Mouse (Mus musculus): ENCODE measurements around the gene Cdh4.

Cdh4 gene

GRCm38 (mm10) chr2:179463514-179463913 lies 21.3 kb downstream of the Cdh4 start:
- DNase-seq (ENCODE audit: extremely low read depth, low read depth, low spot score) = no peak

DNA sequence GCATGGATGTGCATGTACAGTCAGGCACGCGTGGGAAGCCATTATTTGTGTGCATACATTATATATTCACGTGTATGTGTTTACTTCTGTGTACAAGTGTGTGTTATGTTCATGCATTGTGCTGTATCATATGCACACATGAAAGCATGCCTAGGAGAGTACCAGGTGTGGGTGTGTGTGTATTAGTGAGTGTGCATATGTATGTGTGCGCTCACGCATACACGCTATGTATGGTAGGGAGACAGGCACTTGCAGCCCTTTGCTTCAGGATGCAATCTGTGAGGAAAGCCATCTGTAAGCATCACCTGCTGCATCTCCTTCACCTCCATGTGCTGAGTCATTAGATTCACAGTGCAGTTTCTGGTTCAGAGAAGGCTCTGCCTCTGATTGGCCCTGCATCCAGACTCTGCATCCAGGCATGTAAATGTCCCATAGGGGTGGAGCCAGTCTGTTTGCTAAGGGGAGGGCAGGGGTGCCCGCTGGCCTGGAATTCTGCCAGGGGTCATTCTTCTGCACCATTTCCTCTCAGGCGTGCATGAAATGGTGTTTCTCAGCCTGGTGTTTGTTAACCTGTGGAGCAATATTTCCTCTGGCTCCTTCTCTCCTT lies 25.7 kb downstream of the Cdh4 start:
- no peak for DNase-seq (ENCODE audit: extremely low read depth, low read depth, low spot score)

GRCm38 (mm10) chr2:179476622-179477021 lies 34.4 kb downstream of the Cdh4 start:
- DNase-seq (ENCODE audit: extremely low read depth, low read depth, low spot score) = no peak

GRCm38 (mm10) chr2:179480800-179481200 lies 38.6 kb downstream of the Cdh4 start:
- no peak for DNase-seq (ENCODE audit: extremely low read depth, low read depth, low spot score)

DNA sequence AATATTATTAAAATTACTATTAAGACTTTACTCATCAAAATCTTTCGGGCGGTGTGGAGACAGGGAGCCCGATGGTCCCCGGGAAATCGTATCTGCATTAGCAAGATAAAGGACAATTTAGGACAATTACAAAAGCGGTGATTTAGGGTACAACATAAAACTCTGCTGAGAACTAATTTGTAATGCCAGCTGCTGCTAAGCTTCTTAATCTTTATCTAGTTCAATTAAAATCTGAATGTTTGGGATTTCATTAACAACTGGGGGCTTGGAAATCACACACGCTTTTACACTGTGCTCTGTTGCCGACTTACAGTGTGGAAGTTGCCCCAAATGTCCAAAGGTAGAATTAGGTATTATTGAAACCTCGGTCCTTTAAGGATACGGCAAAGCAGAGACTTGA lies 39.1 kb downstream of the Cdh4 start:
- DNase-seq (ENCODE audit: extremely low read depth, low read depth, low spot score) = no peak

DNA sequence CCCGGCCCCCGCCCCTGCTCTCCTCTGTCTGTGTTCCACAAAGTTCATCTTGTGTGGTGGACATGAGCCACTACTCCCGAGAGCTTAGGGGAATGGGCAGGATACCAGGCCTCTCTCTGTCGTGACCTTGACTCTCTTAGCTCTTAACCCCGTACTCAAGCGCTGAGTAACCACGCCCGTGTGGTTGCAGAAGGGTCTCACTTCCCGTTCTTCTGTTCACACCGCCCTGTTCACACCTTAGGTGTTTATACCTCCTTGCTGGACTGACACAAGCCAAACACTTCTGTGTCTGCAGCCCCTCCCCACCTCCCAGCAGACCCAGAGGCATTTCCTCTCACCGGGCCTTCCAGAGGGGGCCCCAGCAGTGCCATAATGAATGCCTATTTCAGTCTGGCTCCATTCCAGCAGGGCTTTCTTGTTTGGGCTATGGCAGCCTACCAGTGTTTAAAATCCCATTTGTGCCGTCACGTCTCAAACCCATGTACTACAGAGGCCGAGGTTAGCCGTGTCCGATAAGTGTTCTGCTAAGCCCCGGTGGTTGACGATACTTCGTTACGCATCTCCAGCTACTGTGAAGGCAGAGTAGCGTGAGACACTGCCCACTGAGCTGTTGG lies 46.4 kb downstream of the Cdh4 start:
- no peak for DNase-seq (ENCODE audit: extremely low read depth, low read depth, low spot score)

DNA sequence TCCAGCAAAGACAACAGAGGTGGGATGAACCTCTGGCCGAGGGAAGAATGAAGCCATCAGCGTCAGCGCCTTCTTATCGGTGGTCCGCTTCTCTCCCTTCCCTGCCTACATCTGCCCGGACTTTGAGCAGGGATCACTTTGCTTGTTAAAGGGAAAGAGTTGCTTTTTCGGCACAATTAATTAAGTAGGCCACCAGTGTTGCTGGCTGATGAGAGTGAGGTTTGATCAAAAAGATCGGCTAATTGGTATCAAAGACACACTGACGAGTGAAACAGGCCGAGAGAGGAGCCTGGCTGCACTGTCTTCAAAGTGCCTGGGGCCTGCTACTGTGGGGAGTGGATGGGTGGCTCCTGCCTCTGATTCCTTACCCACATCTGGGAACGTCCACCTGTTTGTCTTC lies 49.7 kb downstream of the Cdh4 start:
- no peak for DNase-seq (ENCODE audit: extremely low read depth, low read depth, low spot score)

DNA sequence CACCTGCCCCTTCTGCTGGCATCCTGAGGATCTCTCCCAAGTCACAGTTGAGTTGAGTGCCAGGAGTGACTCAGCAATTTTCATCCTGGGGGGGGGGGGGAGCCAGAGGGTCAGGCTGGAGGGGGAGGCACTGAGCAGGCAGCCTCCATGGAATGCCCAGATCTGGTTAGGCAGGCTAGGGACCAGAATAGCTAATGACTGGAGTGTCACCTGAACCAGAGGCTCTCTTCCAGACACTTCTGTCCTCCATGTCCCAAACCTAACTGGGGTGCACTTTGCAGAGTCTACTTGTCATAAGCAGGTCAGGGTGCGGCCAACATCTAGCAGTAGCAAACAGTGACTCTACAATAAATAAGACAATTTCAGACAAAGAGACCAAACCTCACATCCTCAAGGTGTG lies 52.0 kb downstream of the Cdh4 start:
- DNase-seq (ENCODE audit: extremely low read depth, low read depth, low spot score) = no peak

GRCm38 (mm10) chr2:179510439-179510838 lies 68.2 kb downstream of the Cdh4 start:
- DNase-seq (ENCODE audit: extremely low read depth, low read depth, low spot score) = no peak

GRCm38 (mm10) chr2:179516559-179516958 lies 74.3 kb downstream of the Cdh4 start:
- no peak for DNase-seq (ENCODE audit: extremely low read depth, low read depth, low spot score)

DNA sequence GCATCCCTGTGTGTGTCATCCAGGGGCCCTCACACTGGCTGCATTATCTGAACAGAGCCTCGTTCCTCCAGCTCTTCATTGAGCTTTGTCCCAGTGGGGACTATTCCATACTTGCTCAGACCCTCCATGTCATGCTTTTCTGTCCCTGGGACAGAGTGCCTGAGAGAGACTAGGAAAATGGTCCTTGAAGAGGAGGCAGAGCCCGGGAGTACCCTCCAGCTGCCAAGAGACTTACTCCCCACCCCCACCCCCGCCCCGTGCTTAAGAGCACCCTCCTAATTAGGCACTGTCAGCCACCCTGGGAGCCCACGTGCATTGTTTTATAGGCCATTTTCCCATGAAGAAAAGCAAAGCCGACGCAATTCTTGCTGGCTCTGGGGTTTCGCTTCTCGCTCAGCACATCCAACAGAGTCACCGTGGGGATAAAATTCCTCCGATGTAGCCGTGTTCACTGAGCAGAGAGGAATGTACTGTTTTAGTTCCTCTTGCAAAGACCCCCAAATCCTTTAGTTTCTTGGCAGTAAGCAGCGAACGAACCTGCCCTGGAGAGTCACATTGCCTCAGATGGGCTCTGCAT lies 76.3 kb downstream of the Cdh4 start:
- no peak for DNase-seq (ENCODE audit: extremely low read depth, low read depth, low spot score)

- no peak for DNase-seq (ENCODE audit: extremely low read depth, low read depth, low spot score)
These were observed 76.9 kb downstream of the Cdh4 start for GRCm38 (mm10) chr2:179519161-179519560.

DNA sequence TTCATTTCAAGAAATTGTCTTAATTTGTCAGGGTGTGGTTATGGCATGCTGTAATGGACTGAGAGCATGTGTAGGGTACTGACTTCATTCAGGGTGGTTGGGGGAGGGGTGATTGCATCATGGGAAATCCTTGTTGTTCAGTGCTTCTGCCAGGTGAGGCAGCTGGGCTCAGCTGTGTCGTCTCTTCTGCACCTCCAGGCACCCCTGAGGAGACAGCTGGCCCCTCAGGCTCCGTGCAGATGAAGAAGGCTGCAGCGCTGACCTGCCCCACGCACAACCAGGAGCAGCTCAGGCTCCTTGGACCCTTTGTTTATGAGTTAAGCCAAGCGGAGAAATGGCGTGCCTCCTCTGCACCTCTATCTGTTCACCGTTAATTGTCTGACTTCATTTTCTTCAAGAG lies 77.7 kb downstream of the Cdh4 start:
- no peak for DNase-seq (ENCODE audit: extremely low read depth, low read depth, low spot score)

DNA sequence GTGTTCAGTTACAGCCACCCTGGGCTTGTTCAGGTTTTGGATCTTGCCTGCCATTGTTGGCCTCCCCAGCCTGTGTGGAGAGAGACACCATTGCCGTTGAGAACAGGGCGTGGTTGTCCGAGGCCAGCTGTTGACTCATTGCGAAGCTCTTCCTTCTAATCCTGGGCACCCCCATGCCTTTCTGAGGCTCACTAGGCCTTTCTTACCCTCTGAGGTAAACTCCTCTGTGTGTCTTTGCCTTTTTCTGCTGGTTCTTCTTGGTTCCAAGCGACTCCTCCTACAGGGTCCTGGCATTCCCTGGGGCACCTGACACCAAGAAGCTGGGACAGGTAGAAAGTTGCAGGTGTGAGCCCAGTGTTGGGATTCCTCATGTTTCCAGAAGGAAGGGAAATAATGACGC lies 78.7 kb downstream of the Cdh4 start:
- no peak for DNase-seq (ENCODE audit: extremely low read depth, low read depth, low spot score)

DNA sequence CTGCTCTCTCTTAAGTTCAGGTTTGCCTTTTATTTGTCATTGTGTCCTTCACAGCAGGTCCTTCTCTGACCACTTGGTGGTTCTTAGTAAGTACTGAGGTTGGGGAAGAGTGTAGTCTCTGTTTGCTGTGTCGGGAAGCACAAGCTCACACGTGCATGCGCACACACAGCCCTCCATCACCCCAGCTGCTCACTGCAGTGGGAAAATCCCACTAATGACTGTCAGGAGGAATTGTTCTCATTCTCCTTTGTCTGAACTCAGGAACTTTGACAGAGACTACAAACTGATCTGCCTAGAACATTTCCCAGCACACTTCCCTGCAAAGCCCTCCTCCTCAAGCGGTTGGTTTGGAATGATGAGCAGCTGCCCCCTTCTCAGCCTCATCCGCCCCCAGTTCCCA lies 79.2 kb downstream of the Cdh4 start:
- DNase-seq (ENCODE audit: extremely low read depth, low read depth, low spot score) = no peak

DNA sequence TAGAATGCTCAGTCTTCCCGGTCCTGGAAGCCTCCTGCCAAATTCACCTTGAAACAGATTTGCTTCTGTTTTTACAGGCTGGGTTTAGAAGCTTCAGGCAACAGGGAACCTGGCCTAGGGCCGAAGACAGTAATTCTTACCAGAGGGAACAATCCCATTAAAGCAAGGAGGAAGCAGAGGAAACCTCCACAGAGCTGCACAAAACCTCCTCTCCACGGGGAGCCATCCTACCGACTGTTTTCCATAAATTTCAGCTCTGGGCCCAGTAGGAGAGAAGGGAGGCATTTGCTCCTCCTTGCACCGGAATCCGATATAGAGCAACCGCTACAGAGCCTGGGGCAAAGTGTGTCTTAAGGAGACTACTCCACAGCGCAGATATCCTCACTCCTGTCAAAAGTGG lies 79.9 kb downstream of the Cdh4 start:
- no peak for DNase-seq (ENCODE audit: extremely low read depth, low read depth, low spot score)

DNA sequence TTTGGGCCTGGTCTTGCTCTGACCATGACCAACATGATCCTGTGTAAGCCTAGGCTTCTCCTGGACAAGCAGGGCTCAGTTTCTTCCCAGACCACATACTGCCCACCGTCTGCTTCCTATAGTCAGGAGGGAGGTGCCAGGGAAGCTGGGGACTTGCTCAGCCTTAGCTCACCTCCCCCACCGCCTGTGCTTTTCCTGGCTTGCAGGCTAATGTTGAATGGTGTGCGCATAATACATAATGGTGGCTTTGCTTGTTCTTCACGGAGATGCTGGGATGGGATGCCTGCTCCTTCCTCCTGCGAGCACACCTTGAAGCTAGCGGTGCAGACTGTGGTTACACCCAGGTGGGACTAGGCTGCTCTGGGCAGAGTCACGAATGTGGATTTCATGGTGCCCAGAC lies 84.7 kb downstream of the Cdh4 start:
- DNase-seq (ENCODE audit: extremely low read depth, low read depth, low spot score) = no peak

- no peak for DNase-seq (ENCODE audit: extremely low read depth, low read depth, low spot score)
These were observed 88.3 kb downstream of the Cdh4 start for GRCm38 (mm10) chr2:179530436-179531040.

DNA sequence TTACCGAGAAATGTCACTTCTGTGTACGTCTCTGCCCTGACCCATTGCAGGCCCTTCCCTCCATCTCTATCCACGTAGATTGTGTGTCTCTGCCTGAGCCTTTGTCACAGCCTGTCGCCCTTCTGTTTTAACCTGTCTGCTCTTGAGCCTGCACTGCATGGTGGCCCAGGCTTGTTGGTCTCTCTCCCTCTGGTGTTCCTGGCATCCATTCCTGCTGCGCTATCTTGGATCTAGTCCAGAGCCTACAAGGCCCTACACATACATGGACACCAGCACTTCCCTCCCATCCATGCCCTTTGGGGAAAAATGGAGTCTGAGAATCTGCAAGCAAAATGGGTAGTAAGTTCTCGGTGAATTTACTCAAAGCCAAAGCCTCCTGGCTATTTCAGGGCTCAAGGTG lies 91.0 kb downstream of the Cdh4 start:
- no peak for DNase-seq (ENCODE audit: extremely low read depth, low read depth, low spot score)

DNA sequence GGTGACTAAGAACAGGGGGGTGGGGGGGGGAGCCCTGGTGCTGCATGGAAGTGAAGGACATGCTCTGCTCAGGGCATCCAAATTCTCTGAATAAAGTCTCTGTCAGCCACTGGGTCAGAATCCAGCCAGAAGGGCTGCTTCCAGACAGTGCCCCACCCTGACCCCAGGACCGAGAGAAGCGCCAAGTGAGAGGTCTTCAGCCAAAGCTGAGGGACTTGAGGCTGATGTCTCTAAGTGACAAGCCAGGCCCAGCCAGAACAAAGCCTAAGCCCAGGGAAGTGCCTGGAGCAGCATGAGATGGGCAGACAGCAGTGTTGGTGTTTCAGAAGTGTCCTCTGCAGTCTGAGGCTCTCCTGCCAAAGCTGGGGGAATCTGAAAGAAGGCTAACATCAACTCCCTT lies 91.7 kb downstream of the Cdh4 start:
- DNase-seq (ENCODE audit: extremely low read depth, low read depth, low spot score) = no peak

GRCm38 (mm10) chr2:179535204-179535603 lies 93.0 kb downstream of the Cdh4 start:
- DNase-seq (ENCODE audit: extremely low read depth, low read depth, low spot score) = no peak

DNA sequence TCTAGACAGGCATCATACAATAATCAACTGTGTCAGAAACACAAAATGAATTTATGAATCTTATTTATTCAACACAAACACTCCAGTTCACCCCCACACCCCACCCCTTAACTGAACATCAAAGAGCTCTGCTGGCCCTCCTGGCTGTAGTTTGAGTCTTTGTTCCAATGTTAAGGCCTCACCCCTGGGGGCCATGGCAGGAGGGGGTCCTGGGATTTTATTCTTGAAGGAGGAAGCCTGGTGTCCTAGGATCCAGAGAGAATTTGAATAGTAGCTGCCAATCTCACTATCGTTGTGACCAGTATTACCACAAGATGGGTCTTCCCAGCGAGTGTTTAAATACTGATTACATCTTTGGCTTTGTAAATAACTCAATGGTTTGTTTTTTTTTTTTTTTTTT lies 94.5 kb downstream of the Cdh4 start:
- no peak for DNase-seq (ENCODE audit: extremely low read depth, low read depth, low spot score)
